Mouse (Mus musculus) forebrain, embryonic 16.5 days (tissue): Measurements from ENCODE around the gene Akap12. TPM values are rescaled to one million over a fixed set of nuclear protein-coding genes. Genes with fewer than 3 reads are reported as not detected.

Source experiments
- ATAC-seq: fragments of 200-750 bp; cut with Nextera tagmentation; 2 replicates; pipeline ENCODE4 v1.8.0; 2017; ENCODE audit warnings: mild to moderate bottlenecking, moderate library complexity
- H3K27ac ChIP-seq: fragments of 300-500 bp; sonication (generic); 2 replicates; pipeline ENCODE4 v1.5.1; 2014; ENCODE audit warnings: low read length, control low read depth
- H3K27me3 ChIP-seq: fragments of 300-500 bp; sonication (generic); replicated peaks from 2 replicates; pipeline ENCODE4 v1.6.1; 2014; ENCODE audit warnings: low read length; ENCODE audit not compliant: control insufficient read depth, insufficient read depth
- H3K36me3 ChIP-seq: fragments of 300-500 bp; sonication (generic); 2 replicates; pipeline ENCODE4 v1.6.1; 2014; ENCODE audit not compliant: control insufficient read depth, insufficient read depth
- H3K4me1 ChIP-seq: fragments of 300-500 bp; sonication (generic); replicated peaks from 2 replicates; pipeline ENCODE4 v1.6.1; 2014; ENCODE audit warnings: low read length; ENCODE audit not compliant: control insufficient read depth, insufficient read depth
- H3K4me2 ChIP-seq: fragments of 300-500 bp; sonication (generic); 2 replicates; pipeline ENCODE4 v1.6.1; 2014; ENCODE audit warnings: mild to moderate bottlenecking, low read length, control low read depth
- H3K4me3 ChIP-seq: fragments of 300-500 bp; sonication (generic); replicated peaks from 2 replicates; pipeline ENCODE4 v1.5.1; 2014; ENCODE audit warnings: mild to moderate bottlenecking, low read length, control low read depth
- H3K9ac ChIP-seq: fragments of 300-500 bp; sonication (generic); replicated peaks from 2 replicates; pipeline ENCODE4 v1.6.1; 2014; ENCODE audit warnings: low read depth, low read length, control low read depth
- H3K9me3 ChIP-seq: fragments of 300-500 bp; sonication (generic); 2 replicates; pipeline ENCODE4 v1.6.1; 2016; ENCODE audit warnings: low read length; ENCODE audit not compliant: control insufficient read depth
- WGBS: fragments of 180-500 bp; shearing (Covaris S2); extraction: QIAGEN DNeasy Blood & Tissue Kit; methylation state at CpG from one replicate; pipeline ENCODE4 v1.1.7; 2014; 5-methylcytosine and 5-hydroxymethylcytosine counted together
- polyA plus RNA-seq: library from polyadenylated mRNA; unstranded; fragments of >200 nt; fragmentation: Nextera tagmentation; extraction: Ambion mirVana; gene quantifications from 2 replicates; pipeline ENCODE4 v1.2.1, GENCODE M21; 2015

The Akap12 gene
- polyA plus RNA-seq, 1 experiment from 2014 or later: 25.7 TPM

GRCm38 (mm10) chr10:4250681-4251080 is 15.5 kb upstream of the Akap12 start:
- Histone ChIP-seq H3K27ac (no peak overlapping the region), H3K36me3 (no peaks in the 10 kb centered on the region), H3K4me1 (no peaks in the 10 kb centered on the region), H3K4me2 (no peak overlapping the region), H3K4me3 (no peak overlapping the region), H3K27me3 (no peaks in the 10 kb centered on the region), H3K9ac (no peak overlapping the region), H3K9me3 (no peaks in the 10 kb centered on the region)
- no peak for ATAC-seq
- 87% methylated on average over 3 of the region's 3 CpGs for WGBS

GRCm38 (mm10) chr10:4253613-4254012 is 12.6 kb upstream of the Akap12 start:
- H3K27me3 ChIP-seq: no peaks in the 10 kb centered on the region
- ATAC-seq: no peak
- no peak overlapping the region for H3K4me3 ChIP-seq
- 78% methylated on average over 4 of the region's 4 CpGs for WGBS
- no peaks in the 10 kb centered on the region for H3K9me3 ChIP-seq
- no peak overlapping the region for H3K27ac ChIP-seq
- no peak overlapping the region for H3K9ac ChIP-seq
- no peaks in the 10 kb centered on the region for H3K36me3 ChIP-seq
- H3K4me2 ChIP-seq: no peak overlapping the region
- H3K4me1 ChIP-seq: no peaks in the 10 kb centered on the region

GRCm38 (mm10) chr10:4254459-4254858 is 11.7 kb upstream of the Akap12 start:
- no peak overlapping the region for H3K4me3 ChIP-seq
- H3K4me1 ChIP-seq: no peaks in the 10 kb centered on the region
- H3K9me3 ChIP-seq: no peaks in the 10 kb centered on the region
- H3K27ac ChIP-seq: no peak overlapping the region
- 60% methylated on average over 5 of the region's 5 CpGs for WGBS
- no peak overlapping the region for H3K9ac ChIP-seq
- H3K27me3 ChIP-seq: no peaks in the 10 kb centered on the region
- H3K4me2 ChIP-seq: no peak overlapping the region
- H3K36me3 ChIP-seq: no peaks in the 10 kb centered on the region
- ATAC-seq: no peak

GRCm38 (mm10) chr10:4260925-4261324 is 5.3 kb upstream of the Akap12 start:
- Histone ChIP-seq H3K36me3 (no peaks in the 10 kb centered on the region), H3K9ac (no peak overlapping the region), H3K27me3 (no peaks in the 10 kb centered on the region), H3K27ac (no peak overlapping the region), H3K4me1 (peaks cover 6% of the 10 kb centered on the region), H3K9me3 (no peaks in the 10 kb centered on the region), H3K4me3 (no peak overlapping the region), H3K4me2 (no peak overlapping the region)
- no peak for ATAC-seq
- 76% methylated on average over 5 of the region's 5 CpGs for WGBS

- no peak overlapping the region for H3K9ac ChIP-seq
- WGBS: 75% methylated on average over 9 of the region's 9 CpGs
- no peaks in the 10 kb centered on the region for H3K9me3 ChIP-seq
- H3K36me3 ChIP-seq: no peaks in the 10 kb centered on the region
- H3K4me2 ChIP-seq: no peak overlapping the region
- no peak overlapping the region for H3K4me3 ChIP-seq
- H3K27me3 ChIP-seq: no peaks in the 10 kb centered on the region
- no peak overlapping the region for H3K27ac ChIP-seq
- ATAC-seq: no peak
- peaks cover 7% of the 10 kb centered on the region for H3K4me1 ChIP-seq
Measured at GRCm38 (mm10) chr10:4261359-4261952, 4.7 kb upstream of the Akap12 start.

- Histone ChIP-seq H3K9ac (peak overlapping the region; percentile 85), H3K27ac (no peak overlapping the region), H3K4me3 (peak overlapping the region; percentile 82), H3K4me1 (peaks cover 12% of the 10 kb centered on the region), H3K36me3 (no peaks in the 10 kb centered on the region), H3K27me3 (no peaks in the 10 kb centered on the region), H3K4me2 (peak overlapping the region; percentile 93), H3K9me3 (no peaks in the 10 kb centered on the region)
- WGBS: under 1% methylated on average over 13 of the region's 13 CpGs
- ATAC-seq: peak; percentile 51
Measured at GRCm38 (mm10) chr10:4265641-4266040, 539 bp upstream of the Akap12 start.

- ATAC-seq: peak; percentile 65
Measured at GRCm38 (mm10) chr10:4266931-4267310, 741 bp downstream of the Akap12 start.

GRCm38 (mm10) chr10:4267481-4267880 is 1.3 kb downstream of the Akap12 start:
- Histone ChIP-seq H3K9me3 (no peaks in the 10 kb centered on the region), H3K4me3 (peak overlapping the region; percentile 82), H3K27ac (no peak overlapping the region), H3K36me3 (no peaks in the 10 kb centered on the region), H3K4me1 (peaks cover 12% of the 10 kb centered on the region), H3K4me2 (peak overlapping the region; percentile 93), H3K9ac (no peak overlapping the region), H3K27me3 (no peaks in the 10 kb centered on the region)
- 72% methylated on average over 7 of the region's 7 CpGs for WGBS
- no peak for ATAC-seq

More at GRCm38 (mm10) chr10:4266931-4267310, 741 bp downstream of the Akap12 start:
- no peaks in the 10 kb centered on the region for H3K27me3 ChIP-seq
- H3K4me3 ChIP-seq: peak overlapping the region; percentile 82
- whole genome bisulfite sequencing: 0% methylated on average over 11 of the region's 11 CpGs
- no peaks in the 10 kb centered on the region for H3K36me3 ChIP-seq
- peaks cover 12% of the 10 kb centered on the region for H3K4me1 ChIP-seq
- H3K4me2 ChIP-seq: peak overlapping the region; percentile 93
- H3K9ac ChIP-seq: peak overlapping the region; percentile 85
- H3K27ac ChIP-seq: no peak overlapping the region
- no peaks in the 10 kb centered on the region for H3K9me3 ChIP-seq

- H3K27me3 ChIP-seq: no peaks in the 10 kb centered on the region
- H3K27ac ChIP-seq: no peak overlapping the region
- 93% methylated on average over 7 of the region's 7 CpGs for whole genome bisulfite sequencing
- no peak overlapping the region for H3K4me3 ChIP-seq
- no peak overlapping the region for H3K4me2 ChIP-seq
- no peak for ATAC-seq
- no peaks in the 10 kb centered on the region for H3K9me3 ChIP-seq
- no peak overlapping the region for H3K9ac ChIP-seq
- no peaks in the 10 kb centered on the region for H3K36me3 ChIP-seq
- H3K4me1 ChIP-seq: peaks cover 12% of the 10 kb centered on the region
Measured at GRCm38 (mm10) chr10:4268140-4268539, 2.0 kb downstream of the Akap12 start.

- H3K4me3 ChIP-seq: no peak overlapping the region
- no peaks in the 10 kb centered on the region for H3K36me3 ChIP-seq
- H3K27ac ChIP-seq: no peak overlapping the region
- ATAC-seq: no peak
- no peak overlapping the region for H3K4me2 ChIP-seq
- H3K9ac ChIP-seq: no peak overlapping the region
- H3K4me1 ChIP-seq: no peaks in the 10 kb centered on the region
- WGBS: 92% methylated on average over 10 of the region's 10 CpGs
- H3K27me3 ChIP-seq: no peaks in the 10 kb centered on the region
- no peaks in the 10 kb centered on the region for H3K9me3 ChIP-seq
Measured at GRCm38 (mm10) chr10:4275572-4275971, 9.4 kb downstream of the Akap12 start.
